Mouse (Mus musculus) T-helper 2 cell (primary cell): ENCODE results near the gene Ankrd9.

Experiments used
- in situ Hi-C: fragments of 300-600 bp; cut with MboI, MseI; formaldehyde crosslinking; loops from one replicate; pipeline ENCODE4 v1.15.1; 2025; ENCODE audit warnings: high pct_unique_total_duplicates

Ankrd9 gene

DNA sequence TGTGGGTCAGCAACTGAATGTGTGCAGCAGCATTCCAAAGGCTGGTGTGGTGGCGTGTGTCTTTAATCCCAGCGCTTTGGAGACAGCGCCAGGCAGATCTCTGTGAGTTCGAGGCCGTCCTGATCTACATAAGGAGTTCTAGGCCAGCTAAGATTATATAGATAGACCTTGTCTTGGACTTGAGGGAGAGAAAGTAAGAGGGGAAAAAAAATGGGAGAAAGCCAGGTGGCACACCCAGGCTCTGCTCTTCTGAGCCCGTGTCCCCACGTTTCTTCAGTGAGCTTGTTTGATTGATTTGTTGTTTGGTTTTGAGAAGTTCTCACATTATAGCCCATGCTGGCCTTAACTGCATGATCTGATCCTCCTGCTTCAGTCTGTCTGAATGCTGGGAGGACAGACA is 11.7 kb upstream of the Ankrd9 start:
- in situ Hi-C loops: no loop called here

- in situ Hi-C loops: no loop called here
Measured at GRCm38 (mm10) chr12:110989409-110989808, 10.6 kb upstream of the Ankrd9 start.

- in situ Hi-C loops: no loop called here
Measured at GRCm38 (mm10) chr12:110986536-110987425, 7.9 kb upstream of the Ankrd9 start.

DNA sequence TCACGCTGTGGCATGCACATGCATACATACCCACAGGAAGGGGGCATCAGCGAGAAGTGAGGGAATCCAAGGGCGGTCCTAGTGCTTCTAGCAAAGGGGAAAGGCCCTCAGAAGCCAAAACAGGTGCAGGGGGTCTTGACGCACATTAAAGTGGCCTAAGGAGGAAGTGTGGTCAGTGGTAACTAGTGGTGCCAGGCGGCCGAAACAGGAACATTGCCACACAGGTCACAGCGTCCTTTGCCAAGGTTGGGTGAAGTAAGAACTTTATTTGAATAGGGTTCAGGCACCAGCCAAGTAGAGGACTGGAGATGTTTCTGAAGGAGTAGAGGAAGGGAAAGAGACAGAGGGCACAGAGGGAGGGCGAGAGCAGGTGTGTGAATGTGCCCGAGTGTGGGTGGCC is 6.3 kb upstream of the Ankrd9 start:
- in situ Hi-C loops: no loop called here

DNA sequence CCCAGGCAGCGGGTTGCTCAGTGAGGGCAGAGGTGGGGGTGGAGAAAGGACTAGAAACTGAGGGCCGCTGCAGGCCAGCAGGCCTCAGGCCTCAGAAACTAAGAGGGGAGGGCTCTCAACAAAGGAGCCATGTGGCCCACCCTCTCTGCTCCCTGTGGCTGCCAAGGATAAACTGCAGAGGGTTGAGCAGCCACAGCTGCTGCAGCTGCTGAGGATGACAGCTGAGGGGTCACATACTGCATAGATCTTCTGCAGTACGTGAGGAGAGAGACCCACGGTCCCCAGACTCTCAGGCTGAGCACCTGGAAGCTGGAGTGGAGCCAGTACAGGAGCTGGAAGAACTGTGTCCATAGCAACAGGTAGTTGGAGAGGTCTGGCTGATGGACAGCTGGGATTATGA is 5.8 kb upstream of the Ankrd9 start:
- in situ Hi-C loops: loop anchor here (5.0 kb wide), 1 partner anchor 47 kb away; no protein-coding TSS in a partner anchor

DNA sequence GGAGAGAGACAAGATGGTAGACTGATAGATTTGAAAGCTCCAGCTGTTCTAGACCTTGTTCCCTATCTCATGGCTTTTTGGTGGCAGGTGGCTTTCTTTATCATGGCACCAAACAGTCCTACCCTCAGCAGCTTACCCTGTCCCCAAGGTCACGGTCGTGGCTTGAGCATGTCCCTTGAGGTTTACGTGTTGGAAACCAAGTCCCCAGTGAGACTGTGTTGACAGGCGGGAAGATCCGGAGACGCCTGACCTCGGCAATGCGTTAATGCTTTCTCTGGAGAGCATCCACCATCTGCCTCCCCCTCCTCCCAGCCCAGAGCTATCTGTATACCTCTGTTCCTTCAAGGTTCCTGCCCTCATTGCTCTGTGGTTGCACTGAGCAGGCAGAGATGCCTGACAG is 4.9 kb upstream of the Ankrd9 start:
- in situ Hi-C loops: loop anchor here (5.0 kb wide), 1 partner anchor 46 kb away; no protein-coding TSS in a partner anchor

DNA sequence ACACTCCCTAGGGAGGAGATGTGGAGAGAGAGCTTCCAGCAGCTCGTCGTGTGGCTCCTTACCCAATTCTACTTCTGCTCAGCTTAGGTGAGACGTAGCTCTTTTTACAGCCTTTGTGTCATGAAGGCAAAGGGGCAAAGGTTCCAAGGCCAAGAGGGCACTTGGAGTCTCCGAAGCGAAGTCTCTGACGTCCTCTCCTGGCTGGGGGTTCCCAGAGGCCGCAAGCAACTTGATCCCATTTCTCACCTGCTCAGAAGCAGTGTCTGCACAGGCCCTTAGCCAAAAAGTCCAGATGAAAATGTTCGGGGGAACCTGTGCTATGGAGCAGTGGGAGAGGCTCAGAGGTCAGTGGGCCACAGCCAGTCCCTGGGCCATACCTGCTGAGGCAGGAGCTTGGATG is 4.2 kb upstream of the Ankrd9 start:
- in situ Hi-C loops: loop anchor here (5.0 kb wide), 1 partner anchor 46 kb away; no protein-coding TSS in a partner anchor

DNA sequence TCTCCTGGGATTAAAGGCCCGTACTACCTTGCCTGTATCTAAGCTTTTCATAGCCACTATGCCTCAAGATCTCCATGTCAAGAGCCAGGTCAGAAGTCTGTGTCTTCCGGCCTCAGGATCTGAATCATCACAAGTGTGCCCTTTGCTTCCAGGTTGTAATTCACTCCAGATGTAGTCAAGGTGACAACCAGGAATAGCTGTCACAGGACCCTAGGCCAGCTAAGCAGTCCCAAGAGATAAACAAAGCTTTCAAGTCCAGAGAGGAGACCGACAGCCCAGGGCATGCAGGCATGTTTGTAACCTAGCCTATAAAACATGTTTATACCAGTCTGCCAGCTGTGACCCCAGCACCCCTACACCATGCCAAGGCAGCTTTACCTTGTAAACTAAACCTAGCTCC is 2.9 kb upstream of the Ankrd9 start:
- in situ Hi-C loops: loop anchor here (5.0 kb wide), 1 partner anchor 44 kb away; no protein-coding TSS in a partner anchor

DNA sequence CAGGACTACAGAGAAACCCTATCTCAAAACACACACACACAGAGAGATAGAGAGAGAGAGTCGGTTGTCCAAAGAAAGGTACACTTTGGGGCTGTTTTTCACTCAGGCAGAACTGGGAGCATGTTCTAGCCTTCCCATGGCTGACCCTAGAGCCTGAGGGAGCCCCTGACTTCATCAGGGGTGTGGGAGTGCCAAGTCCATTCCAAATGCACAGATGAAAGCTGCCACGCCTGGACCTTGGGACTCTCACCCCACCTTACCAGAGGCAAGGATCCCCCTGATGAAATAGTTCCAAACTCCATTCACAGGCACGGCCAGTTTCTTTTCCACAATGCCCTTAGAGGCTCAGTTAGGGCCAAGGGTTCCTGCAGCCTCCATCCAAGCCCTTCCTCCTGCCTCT is 968 bp upstream of the Ankrd9 start:
- in situ Hi-C loops: loop anchor here (5.0 kb wide), 1 partner anchor 43 kb away; no protein-coding TSS in a partner anchor

GRCm38 (mm10) chr12:110977896-110978606 is 789 bp downstream of the Ankrd9 start:
- in situ Hi-C loops: no loop called here

DNA sequence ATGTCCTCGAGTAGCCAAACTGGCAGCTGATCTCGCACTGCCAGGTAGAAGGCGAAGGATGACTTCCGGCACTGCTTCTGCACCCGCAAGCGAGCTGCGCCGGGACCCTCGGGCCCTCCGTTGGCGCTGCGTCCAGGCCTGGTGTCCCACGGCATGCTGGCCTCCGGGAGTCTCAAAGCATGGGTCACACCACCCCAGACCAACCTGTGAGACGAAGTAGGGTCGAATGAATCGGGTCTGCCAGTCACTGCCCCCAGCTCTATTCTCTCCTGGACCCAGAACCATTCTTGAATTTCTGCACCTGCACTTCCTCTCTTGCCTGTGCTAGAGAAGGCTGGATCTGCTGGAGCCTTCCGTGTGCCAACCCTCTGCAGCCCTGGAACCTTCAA is 1.5 kb downstream of the Ankrd9 start:
- in situ Hi-C loops: no loop called here

GRCm38 (mm10) chr12:110976589-110977344 is 2.1 kb downstream of the Ankrd9 start:
- in situ Hi-C loops: no loop called here

- in situ Hi-C loops: no loop called here
Measured at GRCm38 (mm10) chr12:110975838-110976468, 2.9 kb downstream of the Ankrd9 start.

- in situ Hi-C loops: no loop called here
Measured at GRCm38 (mm10) chr12:110975385-110975784, 3.5 kb downstream of the Ankrd9 start.

DNA sequence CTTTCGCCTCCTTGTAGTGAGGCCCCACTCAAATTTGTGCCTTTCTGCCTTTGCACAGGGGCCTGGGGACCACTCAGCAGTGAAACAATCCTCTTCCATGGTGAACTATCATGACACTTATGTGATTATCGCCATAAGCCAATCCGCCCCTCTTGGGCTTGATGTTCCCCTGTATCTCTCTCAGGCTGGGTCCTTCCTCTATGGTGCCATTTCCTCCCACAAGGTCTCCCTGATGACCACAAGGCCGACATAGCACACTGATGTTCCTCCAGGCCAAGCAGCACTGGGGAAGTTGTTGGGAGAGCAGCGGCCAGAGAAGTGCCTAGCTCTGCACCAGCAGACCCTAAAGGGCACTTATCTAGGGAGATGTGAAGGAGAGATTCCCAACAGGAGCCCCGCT is 4.1 kb downstream of the Ankrd9 start:
- in situ Hi-C loops: no loop called here

DNA sequence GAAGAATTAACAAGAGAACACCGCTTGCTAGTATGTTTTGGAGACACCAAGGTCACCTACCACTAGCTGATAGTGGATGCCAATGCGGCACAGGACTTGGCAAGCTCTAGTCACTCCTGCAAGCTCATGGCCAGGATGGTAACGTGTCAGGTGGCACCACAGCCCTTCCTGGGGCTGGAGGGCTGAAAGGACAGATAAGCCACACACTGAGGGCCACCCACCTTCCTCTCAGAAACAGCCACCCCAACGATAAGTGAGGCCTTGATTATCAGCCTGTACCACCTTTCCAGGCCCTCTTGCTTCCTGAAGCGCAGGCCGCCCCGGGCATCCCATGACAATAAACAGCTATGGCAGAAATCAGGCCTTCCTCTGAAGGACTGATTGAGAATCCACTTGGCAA is 4.5 kb downstream of the Ankrd9 start:
- in situ Hi-C loops: no loop called here

- in situ Hi-C loops: no loop called here
Measured at GRCm38 (mm10) chr12:110973829-110974228, 5.0 kb downstream of the Ankrd9 start.

GRCm38 (mm10) chr12:110971972-110972371 is 6.9 kb downstream of the Ankrd9 start:
- in situ Hi-C loops: no loop called here

- in situ Hi-C loops: no loop called here
Measured at GRCm38 (mm10) chr12:110970408-110970807, 8.4 kb downstream of the Ankrd9 start.

DNA sequence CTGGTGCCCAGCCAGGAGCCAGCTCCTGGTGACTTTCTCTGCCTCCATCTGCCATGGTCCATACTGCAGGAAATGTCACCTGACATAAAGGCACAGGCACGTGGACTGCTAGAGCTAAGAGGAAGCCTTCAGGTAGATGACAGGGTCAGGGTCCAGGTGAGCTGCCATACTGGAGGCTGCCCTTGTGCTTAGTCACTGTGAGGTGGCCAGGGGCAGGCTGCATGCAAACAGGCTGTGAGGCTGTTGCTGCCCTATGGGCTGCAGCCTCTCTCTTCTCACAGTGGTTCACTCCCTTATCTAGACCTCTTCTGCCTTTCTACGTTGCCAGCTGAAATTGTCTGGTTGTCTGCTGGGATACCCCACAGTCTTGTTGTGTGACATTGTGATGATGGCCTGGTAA is 11.7 kb downstream of the Ankrd9 start:
- in situ Hi-C loops: no loop called here

- in situ Hi-C loops: no loop called here
Measured at GRCm38 (mm10) chr12:110966079-110966478, 12.8 kb downstream of the Ankrd9 start.
